Mouse (Mus musculus): ENCODE data around the gene Pgam2.

DNA sequence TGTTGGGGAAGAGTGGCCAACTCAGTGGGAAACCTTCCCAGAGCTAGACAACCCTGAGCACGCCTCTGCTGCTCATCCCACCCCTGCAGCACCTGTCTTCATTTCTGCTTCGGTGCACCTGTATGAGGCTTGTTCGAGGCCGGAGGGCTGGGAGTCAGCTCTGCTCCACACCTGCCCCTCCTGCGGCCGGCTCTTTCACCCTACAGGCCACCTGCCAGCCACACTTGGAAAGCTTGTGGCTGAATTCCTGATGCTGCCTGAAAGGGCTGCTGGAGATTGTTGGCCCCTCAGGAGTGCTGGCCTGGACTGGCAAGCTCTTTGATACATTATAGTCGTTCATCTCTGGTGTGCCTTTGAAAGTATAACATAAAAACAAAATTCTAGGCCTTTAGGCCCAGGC is 36.8 kb upstream of the Pgam2 start:
- TF ChIP-seq CTCF (IDR thresholded peaks at IDR 0.05; ENCODE audit: low read depth, low read length): no peak
- TF ChIP-seq TAL1 (conservative IDR thresholded peaks at IDR 0.05; ENCODE audit: low read depth, low read length): no peak

Data from G1E (cell line).